Mouse (Mus musculus) subcutaneous adipose tissue, adult 2 months (tissue): ENCODE results near the gene Olfr564. TPM values are rescaled to one million over a fixed set of nuclear protein-coding genes. Genes with fewer than 3 reads are reported as not detected.

ENCODE experiments used
- polyA plus RNA-seq: library from polyadenylated mRNA; depleted of rRNA; stranded (reverse); fragments of >200 nt; gene quantifications from 2 replicates; pipeline ENCODE4 v1.2.3, GENCODE M21; 2012; ENCODE audit warnings: low replicate concordance; rRNA removed

Gene Olfr564
- polyA plus RNA-seq = not detected in 2 replicates

GRCm38 (mm10) chr7:102803180-102803579, at the start of gene Olfr564:
Gene Olfr564 (plus strand): TSS chr7:102803480.

GRCm38 (mm10) chr7:102759266-102759665, 44.0 kb upstream of the Olfr564 start, which contains the start of the genes Olfr560 and Olfr78:
Gene Olfr560 (minus strand): TSS chr7:102759366.
Gene Olfr78 (minus strand): TSS chr7:102759471.

GRCm38 (mm10) chr7:102770921-102771320, 32.4 kb upstream of the Olfr564 start, which contains the start of gene Olfr561:
Gene Olfr561 (plus strand): TSS chr7:102771221.

Other genes with a start within 250 kb of the Olfr564 start
- 7.0 and 10.4 TPM in 2 replicates for gene Trim21, start 238.0 kb upstream of the Olfr564 start, polyA plus RNA-seq
- gene Olfr550, start 232.0 kb upstream of the Olfr564 start, polyA plus RNA-seq = not detected in 2 replicates
- gene Olfr551, start 211.6 kb upstream of the Olfr564 start, polyA plus RNA-seq = not detected in 2 replicates
- gene Olfr552, start 205.7 kb upstream of the Olfr564 start, polyA plus RNA-seq = not detected in 2 replicates
- not detected in 2 replicates for gene Olfr553, start 185.3 kb upstream of the Olfr564 start, polyA plus RNA-seq
- gene Olfr554, start 165.0 kb upstream of the Olfr564 start, polyA plus RNA-seq = not detected in 2 replicates
- not detected in 2 replicates for gene Olfr555, start 144.7 kb upstream of the Olfr564 start, polyA plus RNA-seq
- not detected in 2 replicates for gene Olfr556, start 138.6 kb upstream of the Olfr564 start, polyA plus RNA-seq
- 41.4 and 44.2 TPM in 2 replicates for gene Trim68, start 116.2 kb upstream of the Olfr564 start, polyA plus RNA-seq
- not detected in 2 replicates for gene Olfr557, start 107.6 kb upstream of the Olfr564 start, polyA plus RNA-seq
- gene Olfr558, start 101.3 kb upstream of the Olfr564 start, polyA plus RNA-seq = 9.2 and 10.1 TPM in 2 replicates
- not detected in 2 replicates for gene Olfr33, start 84.4 kb upstream of the Olfr564 start, polyA plus RNA-seq
- not detected in 2 replicates for gene Olfr559, start 76.0 kb upstream of the Olfr564 start, polyA plus RNA-seq
- 0.17 and 0.27 TPM in 2 replicates for gene Olfr560, start 44.1 kb upstream of the Olfr564 start, polyA plus RNA-seq
- 11.4 and 14.6 TPM in 2 replicates for gene Olfr78, start 44.0 kb upstream of the Olfr564 start, polyA plus RNA-seq
- 0.12 TPM in 1 of 2 replicates, not detected in the other for gene Olfr561, start 32.3 kb upstream of the Olfr564 start, polyA plus RNA-seq
- gene Olfr566, start 55.3 kb downstream of the Olfr564 start, polyA plus RNA-seq = not detected in 2 replicates
- not detected in 2 replicates for gene Olfr568, start 73.6 kb downstream of the Olfr564 start, polyA plus RNA-seq
- gene Olfr569, start 87.4 kb downstream of the Olfr564 start, polyA plus RNA-seq = not detected in 2 replicates
- not detected in 2 replicates for gene Olfr570, start 91.1 kb downstream of the Olfr564 start, polyA plus RNA-seq
- gene Olfr571, start 114.1 kb downstream of the Olfr564 start, polyA plus RNA-seq = not detected in 2 replicates
- gene Olfr572, start 120.9 kb downstream of the Olfr564 start, polyA plus RNA-seq = not detected in 2 replicates
- gene Olfr573-ps1, start 139.1 kb downstream of the Olfr564 start, polyA plus RNA-seq = not detected in 2 replicates
- gene Olfr574, start 145.0 kb downstream of the Olfr564 start, polyA plus RNA-seq = not detected in 2 replicates
- gene Olfr575, start 155.3 kb downstream of the Olfr564 start, polyA plus RNA-seq = not detected in 2 replicates
- not detected in 2 replicates for gene Olfr576, start 159.2 kb downstream of the Olfr564 start, polyA plus RNA-seq
- not detected in 2 replicates for gene Olfr577, start 172.5 kb downstream of the Olfr564 start, polyA plus RNA-seq
- not detected in 2 replicates for gene Olfr578, start 185.8 kb downstream of the Olfr564 start, polyA plus RNA-seq
- not detected in 2 replicates for gene Olfr582, start 234.5 kb downstream of the Olfr564 start, polyA plus RNA-seq
- not detected in 2 replicates for gene Olfr583, start 247.8 kb downstream of the Olfr564 start, polyA plus RNA-seq